Mouse (Mus musculus) heart, postnatal 0 days (tissue): Measurements from ENCODE around the gene Majin. TPM values are rescaled to one million over a fixed set of nuclear protein-coding genes. Genes with fewer than 3 reads are reported as not detected.

ENCODE experiments used
- ATAC-seq: fragments of 200-750 bp; cut with Nextera tagmentation; 2 replicates; pipeline ENCODE4 v1.8.0; 2017; ENCODE audit warnings: low read depth, moderate number of reproducible peaks, moderate library complexity; ENCODE audit not compliant: insufficient read depth
- DNase-seq: peaks from one replicate; pipeline ENCODE4 v3.0.0-alpha.2; 2016; ENCODE audit warnings: low spot score
- H3K27ac ChIP-seq: fragments of 300-500 bp; sonication (generic); 2 replicates; pipeline ENCODE4 v1.5.1; 2014; ENCODE audit warnings: low read depth, mild to moderate bottlenecking
- H3K27me3 ChIP-seq: fragments of 300-500 bp; sonication (generic); 2 replicates; pipeline ENCODE4 v1.6.1; 2014; ENCODE audit warnings: low read length, mixed read lengths; ENCODE audit not compliant: control insufficient read depth, insufficient read depth
- H3K36me3 ChIP-seq: fragments of 300-500 bp; sonication (generic); replicated peaks from 2 replicates; pipeline ENCODE4 v1.6.1; 2014; ENCODE audit warnings: low read length, mixed read lengths; ENCODE audit not compliant: control insufficient read depth, insufficient read depth
- H3K4me1 ChIP-seq: fragments of 300-500 bp; sonication (generic); 2 replicates; pipeline ENCODE4 v1.6.1; 2014; ENCODE audit warnings: antibody characterized with exemption; ENCODE audit not compliant: control insufficient read depth, insufficient read depth
- H3K4me2 ChIP-seq: fragments of 300-500 bp; sonication (generic); 2 replicates; pipeline ENCODE4 v1.6.1; 2014; ENCODE audit warnings: low read depth, mild to moderate bottlenecking, low read length, moderate library complexity
- H3K4me3 ChIP-seq: fragments of 300-500 bp; sonication (generic); 2 replicates; pipeline ENCODE4 v1.5.1; 2014; ENCODE audit warnings: low read depth, low read length
- H3K9ac ChIP-seq: fragments of 300-500 bp; sonication (generic); replicated peaks from 2 replicates; pipeline ENCODE4 v1.6.1; 2014; ENCODE audit warnings: low read depth, low read length, mixed read lengths
- H3K9me3 ChIP-seq: fragments of 300-500 bp; sonication (generic); replicated peaks from 2 replicates; pipeline ENCODE4 v1.6.1; 2016; ENCODE audit warnings: low read length; ENCODE audit not compliant: control insufficient read depth
- CTCF ChIP-seq: IDR thresholded peaks from 2 replicates; pipeline ENCODE4 v1.5.1; 2016; ENCODE audit warnings: antibody characterized with exemption, control low read depth, low read depth
- EP300 ChIP-seq: IDR thresholded peaks from 2 replicates; pipeline ENCODE4 v1.6.1; 2016; ENCODE audit warnings: antibody characterized with exemption, low read depth
- WGBS: fragments of 180-500 bp; shearing (Covaris S2); extraction: QIAGEN DNeasy Blood & Tissue Kit; methylation state at CpG from one replicate; pipeline ENCODE4 v1.1.7; 2014; 5-methylcytosine and 5-hydroxymethylcytosine counted together
- polyA plus RNA-seq: library from polyadenylated mRNA; unstranded; fragments of >200 nt; fragmentation: Nextera tagmentation; extraction: Ambion mirVana; gene quantifications from 2 replicates; pipeline ENCODE4 v1.2.1, GENCODE M21; 2015
- total RNA-seq: library from RNA; depleted of rRNA; stranded (reverse); fragments of >200 nt; gene quantifications from 2 replicates; pipeline ENCODE4 v1.2.3, GENCODE M21; 2014; ENCODE audit warnings: low replicate concordance

Majin gene
- total and polyA plus RNA-seq, 2 experiments from 2014 or later, result not detected

DNA sequence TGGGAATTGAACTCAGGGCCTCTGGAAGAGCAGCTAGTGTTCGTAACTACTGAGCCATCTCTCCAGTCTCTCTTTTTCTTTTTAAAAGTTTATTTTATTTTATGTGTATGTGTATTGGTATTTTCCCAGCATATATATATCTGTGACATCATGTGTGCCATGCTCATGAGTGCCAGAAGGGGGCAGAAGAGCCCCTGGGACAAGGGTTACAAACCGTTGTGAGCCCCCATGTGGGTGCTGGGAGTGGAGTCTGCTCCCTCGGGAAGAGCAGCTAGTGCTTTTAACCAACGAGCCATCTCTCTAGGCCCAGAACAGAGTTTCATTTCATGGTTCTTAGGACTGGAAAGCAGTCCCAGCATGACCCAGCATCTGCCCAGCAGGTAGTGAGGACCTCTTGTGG is 17.4 kb upstream of the Majin start:
- H3K4me1 ChIP-seq, result no peaks in the 10 kb centered on the region
- TF ChIP-seq CTCF (no peak), EP300 (no peak)
- H3K27me3 ChIP-seq, result no peaks in the 10 kb centered on the region
- H3K9me3 ChIP-seq, result no peaks in the 10 kb centered on the region
- DNase-seq, result no peak
- 84% methylated on average over 4 of the region's 4 CpGs for WGBS
- no peaks in the 10 kb centered on the region for H3K36me3 ChIP-seq
- ATAC-seq, result no peak
- H3K4me2 ChIP-seq, result no peak overlapping the region
- no peak overlapping the region for H3K9ac ChIP-seq
- no peak overlapping the region for H3K27ac ChIP-seq
- no peak overlapping the region for H3K4me3 ChIP-seq

DNA sequence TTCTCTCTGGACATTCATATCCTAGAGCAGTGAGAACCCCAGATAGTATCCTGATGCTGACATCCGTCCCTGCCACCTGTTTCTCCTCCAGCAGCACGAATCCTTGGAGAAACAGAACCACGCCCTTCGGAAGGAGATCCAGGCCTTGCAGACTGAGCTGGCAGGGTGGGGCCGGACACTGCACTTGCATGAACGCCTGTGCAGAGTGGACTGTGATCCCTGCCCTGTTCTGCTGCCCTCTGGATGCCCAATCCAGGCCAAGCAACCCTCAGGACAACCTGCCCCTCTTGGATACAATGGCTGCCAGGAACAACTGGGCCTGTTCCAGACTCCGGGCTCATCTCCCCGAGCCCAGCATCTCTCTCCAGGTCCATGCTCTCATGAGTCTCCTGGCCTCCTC is 13.0 kb upstream of the Majin start:
- Histone ChIP-seq H3K4me2 (no peak overlapping the region), H3K9me3 (no peaks in the 10 kb centered on the region), H3K36me3 (no peaks in the 10 kb centered on the region), H3K9ac (no peak overlapping the region), H3K27me3 (no peaks in the 10 kb centered on the region), H3K4me3 (no peak overlapping the region), H3K4me1 (no peaks in the 10 kb centered on the region), H3K27ac (no peak overlapping the region)
- DNase-seq (no peak), ATAC-seq (no peak)
- no peak for TF ChIP-seq EP300
- no peak for TF ChIP-seq CTCF
- WGBS, result 67% methylated on average over 8 of the region's 8 CpGs

DNA sequence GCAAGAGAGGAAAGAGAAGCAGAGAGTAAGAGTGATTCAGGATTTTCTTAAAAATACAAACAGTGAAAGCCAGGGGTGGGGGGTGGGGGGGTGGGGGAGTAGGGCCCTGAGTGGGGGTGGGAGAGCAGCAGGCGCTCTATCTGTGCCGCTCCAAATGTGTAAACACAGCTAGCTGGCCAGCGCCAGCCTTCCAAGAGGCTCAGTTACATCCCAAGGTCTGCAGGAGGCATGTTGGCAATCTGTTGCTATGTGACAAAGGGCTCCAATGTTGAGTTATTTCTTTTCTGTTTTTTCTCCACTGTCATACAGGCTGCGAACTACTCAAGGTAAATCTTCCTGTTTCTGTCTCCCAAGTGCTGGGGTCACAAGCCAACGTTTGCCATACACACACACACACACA is 9.4 kb upstream of the Majin start:
- Histone ChIP-seq H3K4me1 (no peaks in the 10 kb centered on the region), H3K4me2 (no peak overlapping the region), H3K4me3 (no peak overlapping the region), H3K36me3 (no peaks in the 10 kb centered on the region), H3K27ac (no peak overlapping the region), H3K9me3 (no peaks in the 10 kb centered on the region), H3K9ac (no peak overlapping the region), H3K27me3 (no peaks in the 10 kb centered on the region)
- TF ChIP-seq EP300 (no peak), CTCF (no peak)
- DNase-seq, result no peak
- no peak for ATAC-seq
- WGBS, result 31% methylated on average over 4 of the region's 5 CpGs

DNA sequence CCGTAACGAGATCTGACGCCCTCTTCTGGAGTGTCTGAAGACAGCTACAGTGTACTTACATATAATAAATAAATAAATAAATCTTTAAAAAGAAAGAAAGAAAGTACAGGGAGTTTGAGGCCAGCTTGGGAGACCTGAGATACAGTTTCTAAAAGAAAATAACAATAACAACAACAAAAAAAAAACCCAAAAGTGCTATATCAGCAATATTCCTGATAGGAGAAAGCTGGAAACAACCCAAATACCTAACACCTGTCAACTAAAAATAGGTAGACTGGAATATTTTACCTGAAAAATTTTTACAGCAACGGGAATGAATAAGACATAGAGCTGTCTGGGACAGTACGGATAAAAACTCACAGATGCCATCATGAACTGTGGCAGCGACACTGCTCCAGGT is 5.4 kb upstream of the Majin start:
- Histone ChIP-seq H3K4me3 (no peak overlapping the region), H3K27ac (no peak overlapping the region), H3K27me3 (no peaks in the 10 kb centered on the region), H3K4me1 (no peaks in the 10 kb centered on the region), H3K4me2 (no peak overlapping the region), H3K9me3 (no peaks in the 10 kb centered on the region), H3K9ac (no peak overlapping the region), H3K36me3 (no peaks in the 10 kb centered on the region)
- TF ChIP-seq CTCF (no peak), EP300 (no peak)
- no peak for ATAC-seq
- 74% methylated on average over 5 of the region's 6 CpGs for WGBS
- DNase-seq, result no peak

DNA sequence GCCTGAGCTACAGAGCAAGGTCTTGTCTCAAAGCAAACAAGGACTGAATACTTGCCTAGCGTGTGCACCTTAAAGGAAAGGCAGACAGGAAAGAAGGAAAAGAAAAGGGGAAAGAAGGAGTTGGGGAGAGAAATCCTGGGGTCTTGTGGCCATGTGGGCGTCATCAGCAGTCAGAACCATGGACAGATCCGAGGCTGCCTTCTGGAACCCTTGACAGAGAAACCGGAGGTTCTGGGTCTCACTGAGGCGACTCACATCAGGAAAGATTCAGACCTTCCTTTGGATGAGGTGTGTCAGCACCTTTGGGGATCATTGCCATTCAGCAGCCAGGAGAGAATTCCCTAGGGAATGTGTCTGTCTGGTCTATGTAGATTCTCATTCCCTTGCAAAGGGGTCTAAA is 2.6 kb upstream of the Majin start:
- WGBS, result 10% methylated on average over 5 of the region's 5 CpGs
- ATAC-seq, result no peak

DNA sequence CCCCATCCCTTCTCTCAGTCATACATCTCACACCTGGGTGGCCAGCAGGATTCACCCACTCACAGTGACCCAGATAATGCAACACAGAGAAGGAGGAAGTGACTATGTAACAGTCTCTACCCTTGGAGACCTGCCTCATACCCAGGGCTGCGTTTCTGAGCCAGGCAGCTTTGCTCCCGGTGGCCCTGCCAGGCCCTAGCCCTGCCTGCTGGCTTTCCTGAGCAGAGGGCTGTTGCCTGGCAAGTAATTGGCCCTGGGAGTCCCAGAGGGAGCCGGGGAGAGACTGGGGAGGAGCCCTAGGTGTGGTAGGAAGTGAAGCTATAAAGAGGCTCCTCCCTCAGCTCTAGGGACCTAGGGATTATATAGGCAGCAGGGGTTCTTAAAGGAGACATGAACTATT is 1.7 kb upstream of the Majin start:
- no peak for TF ChIP-seq EP300
- TF ChIP-seq CTCF, result no peak
- Histone ChIP-seq H3K27ac (no peak overlapping the region), H3K4me2 (no peak overlapping the region), H3K9me3 (no peaks in the 10 kb centered on the region), H3K9ac (no peak overlapping the region), H3K36me3 (no peaks in the 10 kb centered on the region), H3K27me3 (no peaks in the 10 kb centered on the region), H3K4me3 (no peak overlapping the region), H3K4me1 (no peaks in the 10 kb centered on the region)
- DNase-seq, result no peak
- WGBS, result 12% methylated on average over 3 of the region's 3 CpGs
- ATAC-seq, result no peak

More for the DNA sequence above, 2.6 kb upstream of the Majin start:
- Histone ChIP-seq H3K4me3 (no peak overlapping the region), H3K9me3 (no peaks in the 10 kb centered on the region), H3K9ac (no peak overlapping the region), H3K27me3 (no peaks in the 10 kb centered on the region), H3K36me3 (no peaks in the 10 kb centered on the region), H3K27ac (no peak overlapping the region), H3K4me1 (no peaks in the 10 kb centered on the region), H3K4me2 (no peak overlapping the region)
- no peak for TF ChIP-seq CTCF
- no peak for TF ChIP-seq EP300
- DNase-seq, result no peak
